In the genomic region with DNA sequence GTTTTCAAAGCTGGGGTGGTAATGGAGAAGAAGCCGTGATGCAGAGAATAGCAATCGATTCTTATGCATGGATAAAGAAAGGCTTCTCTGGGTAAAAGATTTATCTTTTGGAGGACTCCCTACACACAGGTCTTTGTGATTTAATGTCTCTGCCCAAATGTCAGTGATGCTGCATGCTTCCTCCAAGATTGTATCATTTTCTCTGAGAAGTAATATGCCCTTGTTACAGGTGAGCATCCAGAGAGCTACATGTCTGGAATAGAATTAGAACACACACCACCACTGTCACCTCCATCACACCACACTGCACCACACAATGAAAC, we compare ENCODE assay signal across 16 mouse cellular contexts.
A peak's percentile ranks its signal among the peaks of the same experiment; 100 is the strongest.
DNase-seq lines count a peak whose midpoint lies in the region; ATAC-seq lines count a peak whose summit lies in the region.
"Had no signal": no experiment of that assay in that cellular context is flagged by ENCODE, and none has a peak within 500 bp of the region (broad histone marks: within the 10 kb centered on the region; RNA-seq: fewer than 3 reads in every experiment).

No protein-coding gene starts in this region.

- no peaks in the 10 kb centered on the region for H3K27me3 ChIP-seq in kidney, embryonic 16.5 days (ENCODE audit: insufficient read depth, low read length)
- no peaks in the 10 kb centered on the region for H3K27me3 ChIP-seq in hindbrain, embryonic 12.5 days
- H3K27me3 ChIP-seq in midbrain, embryonic 14.5 days (ENCODE audit: control insufficient read depth, insufficient read depth, low read length) = no peaks in the 10 kb centered on the region
- H3K27me3 ChIP-seq: heart, embryonic 15.5 days; limb, embryonic 13.5 days had no signal

- WGBS in kidney, embryonic 16.5 days = 60% methylated on average over 2 of the region's 2 CpGs
- 33% methylated on average over 2 of the region's 2 CpGs for WGBS in hindbrain, embryonic 12.5 days
- WGBS in midbrain, embryonic 14.5 days = 9% methylated on average over 2 of the region's 2 CpGs

- H3K9me3 ChIP-seq in kidney, embryonic 16.5 days (ENCODE audit: low read length) = no peaks in the 10 kb centered on the region
- H3K9me3 ChIP-seq in hindbrain, embryonic 12.5 days (replicated peaks) = no peaks in the 10 kb centered on the region
- H3K9me3 ChIP-seq in midbrain, embryonic 14.5 days (ENCODE audit: control insufficient read depth, low read length) = no peaks in the 10 kb centered on the region
- H3K9me3 ChIP-seq: heart, embryonic 15.5 days; limb, embryonic 13.5 days had no signal

- no peak for ATAC-seq in kidney, embryonic 16.5 days (ENCODE audit: low FRiP score, low TSS enrichment)
- ATAC-seq in hindbrain, embryonic 12.5 days (ENCODE audit: low FRiP score) = peak; percentile 48
- no peak; the same call in 1 of the 2 replicates for ATAC-seq in midbrain, embryonic 14.5 days (ENCODE audit: low FRiP score, low TSS enrichment)

- peak overlapping the region; percentile 73 for H3K27ac ChIP-seq in kidney, embryonic 16.5 days (ENCODE audit: low read length)
- H3K27ac ChIP-seq in hindbrain, embryonic 12.5 days = peak overlapping the region; percentile 72
- H3K27ac ChIP-seq in midbrain, embryonic 14.5 days (replicated peaks; ENCODE audit: low read depth, low read length) = peak overlapping the region; percentile 85
- H3K27ac ChIP-seq: gastrocnemius, adult 2 months; heart, embryonic 15.5 days; left cerebral cortex, adult 2 months; limb, embryonic 13.5 days; liver, embryonic 14.5 days had no signal

- H3K4me2 ChIP-seq in kidney, embryonic 16.5 days (replicated peaks; ENCODE audit: low read depth, low read length) = no peak overlapping the region
- H3K4me2 ChIP-seq in hindbrain, embryonic 12.5 days (replicated peaks) = no peak overlapping the region
- H3K4me2 ChIP-seq in midbrain, embryonic 14.5 days (ENCODE audit: low read length) = no peak overlapping the region
- H3K4me2 ChIP-seq: heart, embryonic 15.5 days; limb, embryonic 13.5 days had no signal

- no peak for DNase-seq in kidney, postnatal 10 days
- DNase-seq in midbrain, embryonic 14.5 days = no peak
- no peak for DNase-seq in right cerebral cortex, postnatal 14 days
- DNase-seq in lung, postnatal 36 days = no peak
- no peak for DNase-seq in gastrocnemius, postnatal 10 days
- DNase-seq: adrenal gland, adult 8-10 months; B cell, adult 2 months; gastrocnemius, adult 2 months; thymus, postnatal 14 days had no signal

- no peaks in the 10 kb centered on the region for H3K36me3 ChIP-seq in kidney, embryonic 16.5 days (ENCODE audit: insufficient read depth, low read length)
- H3K36me3 ChIP-seq in hindbrain, embryonic 12.5 days = no peaks in the 10 kb centered on the region
- H3K36me3 ChIP-seq in midbrain, embryonic 14.5 days (ENCODE audit: control insufficient read depth, insufficient read depth, low read length) = no peaks in the 10 kb centered on the region
- H3K36me3 ChIP-seq: heart, embryonic 15.5 days; limb, embryonic 13.5 days had no signal

- H3K4me1 ChIP-seq in kidney, embryonic 16.5 days (ENCODE audit: insufficient read depth, low read length) = no peaks in the 10 kb centered on the region
- H3K4me1 ChIP-seq in hindbrain, embryonic 12.5 days = peaks cover 13% of the 10 kb centered on the region
- H3K4me1 ChIP-seq in midbrain, embryonic 14.5 days (ENCODE audit: control insufficient read depth, insufficient read depth, low read length) = peaks cover 19% of the 10 kb centered on the region
- H3K4me1 ChIP-seq: heart, embryonic 15.5 days had no signal

- H3K4me3 ChIP-seq in kidney, embryonic 16.5 days (ENCODE audit: low read length) = no peak overlapping the region
- no peak overlapping the region for H3K4me3 ChIP-seq in hindbrain, embryonic 12.5 days
- H3K4me3 ChIP-seq in midbrain, embryonic 14.5 days (replicated peaks; ENCODE audit: low read depth, low read length) = no peak overlapping the region
- H3K4me3 ChIP-seq: gastrocnemius, adult 2 months; heart, embryonic 15.5 days; left cerebral cortex, adult 2 months; limb, embryonic 13.5 days; myocyte had no signal

- H3K9ac ChIP-seq in kidney, embryonic 16.5 days (replicated peaks; ENCODE audit: low read length) = no peak overlapping the region
- H3K9ac ChIP-seq in hindbrain, embryonic 12.5 days = no peak overlapping the region
- H3K9ac ChIP-seq in midbrain, embryonic 14.5 days (replicated peaks; ENCODE audit: low read length) = peak overlapping the region; percentile 16; the same call in 1 of the 2 replicates
- H3K9ac ChIP-seq: heart, embryonic 15.5 days; limb, embryonic 13.5 days; liver, embryonic 14.5 days had no signal
